Mouse (Mus musculus): ENCODE measurements around the gene Csf3r. TPM values are rescaled to one million over a fixed set of nuclear protein-coding genes. Genes with fewer than 3 reads are reported as not detected.

Csf3r gene
- polyA plus RNA-seq, 1 experiment from 2014 or later = 1.4 TPM

DNA sequence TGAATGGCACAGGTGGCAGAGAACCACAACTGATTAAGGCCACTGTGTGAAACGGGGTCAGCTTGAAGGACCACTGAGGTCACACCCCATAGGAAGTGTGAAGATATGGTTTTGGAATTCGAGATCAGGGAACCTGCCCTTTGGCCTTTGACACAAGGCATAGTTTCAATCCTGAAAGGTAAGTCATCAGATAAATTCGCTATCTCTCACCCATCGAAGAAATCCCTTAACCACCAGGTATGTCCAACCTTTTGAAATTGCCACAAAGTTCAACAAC lies 66.4 kb downstream of the Csf3r start:
- no peaks in the 10 kb centered on the region for H3K9me3 ChIP-seq (replicated peaks)
- H3K27me3 ChIP-seq = no peaks in the 10 kb centered on the region
- no peak for ATAC-seq (replicated peaks; ENCODE audit: low FRiP score)

DNA sequence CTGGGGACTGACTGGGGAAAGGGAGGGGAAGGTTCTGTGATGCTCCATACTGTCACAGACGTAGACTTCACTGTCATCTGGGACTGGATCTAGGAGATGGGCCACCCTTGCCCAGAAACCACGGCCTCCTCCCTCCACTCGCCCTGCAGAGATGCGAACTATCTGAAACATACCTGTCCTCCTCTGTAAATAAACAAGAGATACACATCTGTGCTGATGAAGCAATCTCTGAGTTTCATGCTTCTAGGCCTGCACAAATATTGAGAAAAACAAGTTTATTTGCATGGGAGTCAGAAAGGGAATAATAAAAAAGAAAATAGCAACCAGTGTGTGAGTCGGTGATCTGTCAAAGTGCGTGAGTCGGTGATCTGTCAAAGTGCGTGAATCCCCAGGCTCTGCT lies 67.5 kb downstream of the Csf3r start:
- no peak overlapping the region for H3K4me3 ChIP-seq (replicated peaks)
- no peaks in the 10 kb centered on the region for H3K27me3 ChIP-seq
- no peak overlapping the region for H3K4me2 ChIP-seq
- no peak overlapping the region for H3K9ac ChIP-seq
- no peaks in the 10 kb centered on the region for H3K36me3 ChIP-seq
- H3K9me3 ChIP-seq (replicated peaks) = no peaks in the 10 kb centered on the region
- no peak overlapping the region for H3K27ac ChIP-seq
- 80% methylated on average over 8 of the region's 8 CpGs for WGBS
- no peak for ATAC-seq (replicated peaks; ENCODE audit: low FRiP score)
- H3K4me1 ChIP-seq = peaks cover 4% of the 10 kb centered on the region

More for the DNA sequence above, 66.4 kb downstream of the Csf3r start:
- Histone ChIP-seq H3K4me1 (peaks cover 10% of the 10 kb centered on the region), H3K9ac (no peak overlapping the region), H3K4me3 (replicated peaks) (no peak overlapping the region), H3K27ac (no peak overlapping the region), H3K4me2 (no peak overlapping the region), H3K36me3 (no peaks in the 10 kb centered on the region)
- WGBS = 74% methylated on average over 4 of the region's 4 CpGs

Other genes starting within 250 kb of the Csf3r start
- gene Mrps15, start 22.4 kb downstream of the Csf3r start, polyA plus RNA-seq (2015; fragmentation: Nextera tagmentation; extraction: Ambion mirVana) = 150 and 153 TPM in 2 replicates
- 19.0 and 19.1 TPM in 2 replicates for gene Oscp1, start 34.0 kb downstream of the Csf3r start, polyA plus RNA-seq (2015; fragmentation: Nextera tagmentation; extraction: Ambion mirVana)
- 51.8 and 52.9 TPM in 2 replicates for gene Lsm10, start 72.1 kb downstream of the Csf3r start, polyA plus RNA-seq (2015; fragmentation: Nextera tagmentation; extraction: Ambion mirVana)
- gene Stk40, start 79.4 kb downstream of the Csf3r start, polyA plus RNA-seq (2015; fragmentation: Nextera tagmentation; extraction: Ambion mirVana) = 38.2 and 41.3 TPM in 2 replicates
- 90.0 and 98.5 TPM in 2 replicates for gene Eva1b, start 123.2 kb downstream of the Csf3r start, polyA plus RNA-seq (2015; fragmentation: Nextera tagmentation; extraction: Ambion mirVana)
- gene Sh3d21, start 138.9 kb downstream of the Csf3r start, polyA plus RNA-seq (2015; fragmentation: Nextera tagmentation; extraction: Ambion mirVana) = 8.3 and 9.5 TPM in 2 replicates
- 219 and 230 TPM in 2 replicates for gene Thrap3, start 178.2 kb downstream of the Csf3r start, polyA plus RNA-seq (2015; fragmentation: Nextera tagmentation; extraction: Ambion mirVana)
- 39.6 and 40.7 TPM in 2 replicates for gene Map7d1, start 231.8 kb downstream of the Csf3r start, polyA plus RNA-seq (2015; fragmentation: Nextera tagmentation; extraction: Ambion mirVana)
- 106 and 111 TPM in 2 replicates for gene Trappc3, start 237.8 kb downstream of the Csf3r start, polyA plus RNA-seq (2015; fragmentation: Nextera tagmentation; extraction: Ambion mirVana)